Mouse (Mus musculus): ENCODE measurements at regions not wholly inside any gene's neighbourhood (a gene's known extent, or its start where the extent isn't known, plus 50 kb on each side); places are given as distances from the start of the nearest gene placed in this dataset.
"Not testable (repeated sequence)": the region's sequence is repeated elsewhere in the genome, so short reads cannot be mapped to it uniquely, and the experiment has no call there.

DNA sequence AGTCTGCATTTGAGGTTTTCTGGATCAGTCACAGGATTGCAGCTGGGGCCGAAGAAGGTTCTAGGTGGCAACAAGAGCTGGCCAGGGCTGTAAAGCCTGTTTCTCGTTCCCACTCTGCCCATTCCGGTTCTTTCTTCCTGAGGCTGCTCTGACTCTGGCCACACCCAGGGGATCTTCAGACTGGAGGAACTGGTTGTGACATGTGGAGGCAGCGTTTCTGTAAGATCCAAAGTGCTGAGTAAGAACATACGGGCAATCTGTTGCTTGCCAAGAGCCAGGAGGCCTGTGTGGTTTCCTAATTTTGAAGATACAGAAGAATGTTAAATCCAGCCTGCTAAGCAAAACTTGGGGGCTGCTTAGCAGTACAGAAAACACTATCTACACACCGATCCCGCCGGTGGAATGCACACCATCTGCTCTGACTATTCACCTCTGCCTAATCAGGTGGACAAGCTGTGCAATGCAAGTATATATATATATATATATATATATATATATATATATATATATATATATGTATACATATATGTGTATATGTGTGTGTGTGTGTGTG is 99.3 kb upstream of the Bmp2k start:
- peak; percentile 51 for DNase-seq (ENCODE audit: low read depth, low spot score)
- 25% methylated on average over 8 of the region's 8 CpGs for WGBS

DNA sequence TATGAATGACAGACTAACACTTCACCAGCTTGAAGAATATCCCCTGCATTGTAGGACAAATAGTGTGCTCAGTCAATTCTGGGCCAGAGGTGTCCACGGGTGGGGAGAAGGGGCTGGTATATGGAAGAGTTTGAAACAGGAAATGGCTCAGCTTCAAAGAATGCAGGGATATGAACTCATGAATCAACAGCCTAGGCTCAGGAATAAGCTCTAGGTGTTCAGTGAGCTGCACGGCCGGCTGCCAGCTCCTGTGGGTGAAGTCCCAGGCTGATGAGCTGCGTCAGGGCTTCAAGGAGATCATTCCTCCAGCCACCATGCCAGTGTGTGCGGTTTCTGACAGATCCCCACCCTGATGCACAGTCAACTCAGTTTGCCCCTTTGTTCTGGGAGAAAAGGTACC is 98.8 kb upstream of the Bmp2k start:
- no peak for DNase-seq (ENCODE audit: low read depth, low spot score)
- 52% methylated on average over 5 of the region's 5 CpGs for WGBS

DNA sequence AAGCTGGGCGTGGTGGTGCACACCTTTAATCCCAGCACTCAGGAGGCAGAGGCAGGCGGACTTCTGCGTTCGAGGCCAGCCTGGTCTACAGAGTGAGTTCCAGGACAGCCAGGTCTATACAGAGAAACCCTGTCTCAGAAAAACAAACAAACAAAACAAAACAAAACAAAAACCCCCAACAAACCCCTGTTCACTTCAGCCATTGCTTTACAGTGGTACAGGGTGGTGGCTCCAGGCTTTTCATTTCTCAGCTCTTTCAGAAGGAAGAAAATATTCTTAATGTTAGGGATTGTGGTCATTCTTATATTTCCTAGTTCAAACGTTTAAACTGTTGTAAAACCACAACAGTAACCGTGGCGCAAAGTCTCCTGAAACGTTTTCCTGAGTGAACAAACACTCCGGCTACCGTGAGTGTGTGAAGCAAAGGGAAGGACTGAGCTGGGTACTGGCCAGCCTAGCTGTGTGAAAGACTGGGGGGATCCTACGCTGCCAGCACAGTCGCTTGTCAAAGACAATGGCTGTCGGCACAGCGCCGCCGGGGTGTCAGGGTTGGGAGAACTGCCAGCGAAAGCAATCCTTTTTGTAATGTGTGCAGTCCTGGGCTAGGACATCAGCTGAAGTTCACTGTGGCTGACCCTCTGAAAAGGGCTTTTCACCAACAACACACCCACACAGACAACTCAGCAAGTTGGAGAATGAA is 91.8 kb upstream of the Bmp2k start:
- WGBS, result 32% methylated on average over 17 of the region's 17 CpGs
- DNase-seq (ENCODE audit: low read depth, low spot score), result no peak

DNA sequence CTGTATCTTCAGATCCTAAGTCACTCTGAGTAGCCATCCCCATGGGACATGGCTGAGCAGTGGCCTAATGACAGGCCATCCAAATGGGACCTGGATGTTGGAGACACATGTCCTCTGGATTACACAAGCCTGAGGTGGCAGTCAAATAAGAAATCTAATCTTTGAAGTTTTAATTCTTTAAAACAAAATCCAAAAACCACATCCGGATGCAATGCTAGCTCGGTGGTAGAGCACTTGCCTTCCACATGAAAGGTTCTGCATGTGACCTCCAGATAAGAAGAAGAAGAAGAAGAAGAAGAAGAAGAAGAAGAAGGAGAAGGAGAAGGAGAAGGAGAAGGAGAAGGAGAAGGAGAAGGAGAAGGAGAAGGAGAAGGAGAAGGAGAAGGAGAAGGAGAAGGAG is 89.1 kb upstream of the Bmp2k start:
- not testable (repeated sequence) for DNase-seq (ENCODE audit: low read depth, low spot score)
- 92% methylated on average over 2 of the region's 2 CpGs for WGBS

DNA sequence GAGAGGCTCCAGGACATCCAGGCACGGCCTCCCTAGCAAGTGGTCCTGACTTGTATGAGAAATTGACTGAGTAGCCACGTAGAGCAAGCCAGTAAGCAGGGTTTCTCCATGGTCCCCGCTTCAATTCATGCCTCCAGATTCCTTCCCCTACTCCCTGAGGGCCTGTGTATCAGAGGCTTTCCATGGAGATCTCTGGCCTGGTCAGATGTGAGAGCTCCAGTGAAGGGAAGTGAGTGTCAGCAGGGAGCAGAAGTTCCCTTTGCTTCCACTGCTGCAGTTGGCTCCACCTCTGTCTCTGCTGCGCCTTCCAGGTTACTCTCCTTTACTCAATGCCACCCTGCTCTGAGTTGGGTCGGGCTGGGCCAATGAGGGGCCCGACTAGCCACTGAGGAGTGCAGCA is 88.3 kb upstream of the Bmp2k start:
- WGBS, result 80% methylated on average over 6 of the region's 6 CpGs
- DNase-seq (ENCODE audit: low read depth, low spot score), result no peak

DNA sequence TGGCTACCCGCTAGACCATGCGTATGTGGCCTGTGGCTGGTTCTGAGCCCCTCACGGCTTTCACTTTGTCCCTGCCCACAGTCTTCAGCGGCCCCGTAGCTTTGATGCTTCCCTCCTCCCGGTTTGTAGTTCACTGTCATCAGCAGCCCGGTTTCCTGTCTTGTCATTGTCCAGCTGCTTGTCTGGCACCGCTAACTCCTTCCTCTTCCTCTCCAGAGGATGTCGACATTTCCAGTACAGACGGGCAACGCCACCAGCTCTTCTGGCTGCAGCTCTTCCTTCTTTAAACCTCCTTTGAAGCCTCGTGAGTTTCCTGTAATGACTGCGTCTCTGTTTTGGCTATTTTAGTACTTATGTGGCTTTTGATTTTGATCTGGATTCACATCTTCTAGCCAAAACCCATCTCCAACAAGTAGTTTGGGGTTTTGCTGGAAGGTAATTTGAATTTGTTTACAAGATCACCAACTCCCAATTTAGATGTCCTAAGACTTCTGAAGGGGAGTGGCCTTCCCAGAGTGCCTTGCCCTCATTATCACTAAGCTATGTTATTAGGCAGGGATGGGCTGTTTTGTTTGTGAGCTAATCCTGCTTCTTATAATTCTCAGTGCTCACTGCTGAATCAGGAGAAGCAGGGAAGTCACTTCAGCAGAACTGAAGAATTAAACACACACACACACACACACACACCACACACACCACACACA is 85.8 kb upstream of the Bmp2k start:
- 45% methylated on average over 13 of the region's 13 CpGs for WGBS
- DNase-seq (ENCODE audit: low read depth, low spot score), result no peak

DNA sequence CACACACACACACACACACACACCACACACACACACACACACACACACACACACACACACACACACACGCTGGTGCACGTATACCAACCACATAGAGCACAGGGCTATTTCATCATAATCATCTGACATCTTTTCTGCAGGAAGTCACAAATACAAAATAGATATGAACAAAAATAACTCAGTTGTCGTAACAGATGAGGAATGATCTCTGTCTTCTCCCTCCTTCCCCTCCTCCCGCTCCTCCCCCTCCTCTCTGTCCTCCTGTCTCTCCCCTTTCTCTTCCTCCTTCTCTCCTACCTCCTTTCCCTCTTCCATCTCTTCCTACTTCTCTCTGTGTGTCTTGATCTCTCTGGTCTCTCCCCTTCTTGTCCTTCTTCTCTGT is 85.2 kb upstream of the Bmp2k start:
- DNase-seq (ENCODE audit: low read depth, low spot score), result no peak
- 68% methylated on average over 4 of the region's 4 CpGs for WGBS

DNA sequence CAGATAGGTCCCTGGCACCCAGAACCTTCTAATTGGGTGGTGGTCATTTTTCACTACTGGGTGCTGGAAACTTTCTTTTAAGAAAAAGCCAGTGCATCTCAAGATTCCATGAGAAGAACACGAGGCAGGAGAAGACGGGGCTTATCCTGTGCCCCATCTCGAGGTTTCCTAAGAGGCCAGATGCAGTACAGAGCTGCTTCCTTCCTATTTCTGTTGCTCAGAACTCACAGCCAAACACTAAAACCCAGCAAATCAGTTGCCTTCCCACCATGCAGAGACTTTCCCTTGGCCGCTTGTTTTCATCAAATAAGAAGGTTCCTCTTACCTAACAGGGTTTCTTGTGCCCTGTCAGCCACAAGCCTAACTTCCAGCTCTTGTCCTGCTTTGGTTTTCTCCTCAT is 84.7 kb upstream of the Bmp2k start:
- DNase-seq (ENCODE audit: low read depth, low spot score), result no peak
- WGBS, result 70% methylated on average over 4 of the region's 4 CpGs

DNA sequence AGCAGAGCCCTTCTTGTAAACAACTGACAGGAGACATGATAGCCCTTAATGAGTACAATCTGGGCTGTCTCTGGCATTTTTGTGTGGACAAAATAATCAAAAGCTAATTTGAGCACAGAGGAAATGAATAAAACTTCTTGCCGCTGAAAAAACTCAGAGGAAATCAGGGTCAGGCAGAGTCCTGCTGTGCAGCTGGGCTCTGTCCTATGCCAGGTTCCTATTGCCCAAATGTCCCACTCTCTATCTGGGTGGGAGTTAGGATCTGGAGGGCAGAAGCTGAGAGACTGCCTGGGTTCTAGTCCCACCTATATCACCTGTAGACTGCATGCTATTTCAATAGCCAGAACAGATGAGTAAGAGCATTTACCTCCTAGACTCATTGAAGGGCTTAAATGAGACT is 83.8 kb upstream of the Bmp2k start:
- DNase-seq (ENCODE audit: low read depth, low spot score), result no peak
- WGBS, result 38% methylated on average over 1 of the region's 1 CpGs

DNA sequence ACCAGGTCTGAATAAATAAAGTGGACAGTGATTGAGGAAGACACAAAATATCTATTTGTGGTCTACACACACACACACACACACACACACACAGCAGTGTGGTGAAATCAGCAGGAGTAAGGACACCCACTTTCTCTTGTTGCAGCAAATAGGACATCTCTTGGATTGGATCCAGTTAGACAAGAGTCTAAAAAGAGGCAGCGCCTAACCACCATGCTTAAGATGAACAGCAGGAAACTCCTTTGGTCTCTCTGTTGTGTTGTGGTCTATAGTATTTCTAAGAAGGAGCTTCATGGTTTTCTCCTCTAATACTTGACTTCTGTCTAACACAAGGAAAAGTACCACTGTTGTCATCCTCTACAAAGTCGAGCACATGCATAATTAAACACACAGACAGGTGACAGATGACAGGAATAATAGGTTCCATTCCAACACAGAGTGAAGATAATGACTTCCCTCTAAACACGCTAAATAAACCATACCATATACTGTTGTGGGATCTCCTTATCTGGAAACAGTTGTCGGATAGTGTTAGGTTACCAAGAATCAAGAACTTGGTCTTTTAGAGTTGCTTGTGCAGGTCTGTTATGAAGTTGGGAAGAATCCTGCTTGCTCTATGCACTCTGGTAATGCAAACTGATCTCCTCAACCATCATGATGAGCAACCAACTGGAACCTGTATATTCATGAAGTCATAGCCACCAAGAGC is 82.6 kb upstream of the Bmp2k start:
- 82% methylated on average over 4 of the region's 4 CpGs for WGBS
- no peak for DNase-seq (ENCODE audit: low read depth, low spot score)

DNA sequence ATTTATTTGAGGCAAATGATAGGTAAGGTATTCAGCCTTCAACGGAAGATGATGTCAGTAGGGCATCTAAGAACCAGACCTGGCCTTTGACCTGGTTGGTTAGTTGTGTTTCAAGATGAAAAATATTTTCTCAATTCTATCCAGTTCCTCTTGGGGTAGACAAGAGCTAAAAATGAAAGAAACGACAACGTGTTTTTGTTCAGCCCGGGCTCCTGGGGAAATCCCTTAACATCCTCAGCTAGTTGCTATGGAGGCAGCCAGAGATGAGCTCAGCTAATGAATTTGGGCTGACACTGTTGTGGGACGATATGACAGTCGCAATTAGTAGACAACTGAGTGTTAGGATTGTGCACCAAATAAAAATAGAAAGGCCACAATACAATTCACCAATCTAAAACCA is 80.6 kb upstream of the Bmp2k start:
- 61% methylated on average over 6 of the region's 6 CpGs for WGBS
- DNase-seq (ENCODE audit: low read depth, low spot score), result no peak

DNA sequence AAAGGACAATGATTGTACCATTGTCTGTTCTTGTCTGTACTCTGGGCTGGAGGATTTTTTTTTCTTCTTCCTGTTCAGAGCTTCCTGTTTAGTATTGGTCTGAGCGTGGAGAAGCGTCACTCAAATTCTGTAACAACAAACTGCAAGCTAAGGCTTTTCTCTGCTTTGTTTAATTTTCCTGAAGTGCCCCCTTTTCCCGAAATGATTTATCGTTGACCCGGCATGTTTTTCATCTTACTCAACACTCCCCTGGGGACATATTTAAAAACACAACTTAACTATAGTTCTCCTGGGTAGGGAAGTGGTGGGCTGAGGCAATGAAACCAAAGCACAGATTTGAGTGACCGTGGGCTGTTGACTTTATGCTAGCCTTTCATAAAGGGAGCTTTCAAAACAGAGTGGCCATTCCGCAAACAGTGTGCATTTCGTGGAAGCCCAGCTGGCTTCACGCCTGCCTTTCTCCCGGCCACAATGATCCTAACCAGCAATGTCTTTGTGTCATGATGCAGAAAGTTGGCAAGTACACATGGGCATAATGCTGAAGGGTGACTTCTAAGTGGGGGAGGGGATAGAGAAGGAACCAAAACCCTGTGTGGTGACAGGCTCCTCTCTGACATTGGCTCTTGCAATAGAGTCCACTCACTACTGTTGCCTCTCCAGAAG is 79.8 kb upstream of the Bmp2k start:
- WGBS, result 51% methylated on average over 10 of the region's 10 CpGs
- DNase-seq (ENCODE audit: low read depth, low spot score), result no peak

DNA sequence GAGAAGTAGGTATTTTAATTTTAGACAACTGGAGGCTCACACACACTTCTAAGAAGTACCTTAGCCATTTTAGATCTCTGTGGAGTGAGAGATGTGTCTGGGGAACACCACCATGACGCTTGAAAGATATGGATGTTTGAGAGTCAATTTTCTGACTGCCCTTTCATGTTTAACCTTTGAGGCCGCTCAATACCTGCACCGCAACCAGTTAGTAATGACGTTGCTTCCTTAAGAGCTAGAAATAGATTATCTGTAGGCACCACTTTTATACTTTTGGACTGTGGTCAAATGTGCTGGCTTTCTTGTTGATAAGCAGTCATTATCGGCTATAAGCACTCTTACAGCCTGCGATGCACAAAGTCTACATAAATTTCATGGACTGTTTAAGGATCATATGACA is 78.3 kb upstream of the Bmp2k start:
- no peak for DNase-seq (ENCODE audit: low read depth, low spot score)
- WGBS, result 64% methylated on average over 6 of the region's 6 CpGs

DNA sequence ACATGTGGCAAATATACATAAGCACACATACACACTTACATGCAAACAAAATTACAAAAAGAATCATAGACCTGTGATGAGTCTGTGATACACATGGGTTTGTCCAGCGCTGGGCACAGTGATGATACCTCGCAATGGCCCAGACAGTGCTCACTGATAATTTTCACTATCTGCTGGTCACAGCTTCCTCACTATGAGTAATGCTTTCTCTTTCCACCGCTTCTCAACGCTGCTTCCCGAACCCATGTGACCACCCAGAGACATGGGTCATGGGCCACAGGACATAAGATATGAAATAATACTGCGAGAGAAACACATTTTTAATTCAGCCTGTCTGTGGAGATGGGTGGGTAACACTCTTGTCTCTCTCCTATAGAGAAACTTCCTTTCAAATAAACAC is 76.5 kb upstream of the Bmp2k start:
- 78% methylated on average over 6 of the region's 6 CpGs for WGBS
- no peak for DNase-seq (ENCODE audit: low read depth, low spot score)

DNA sequence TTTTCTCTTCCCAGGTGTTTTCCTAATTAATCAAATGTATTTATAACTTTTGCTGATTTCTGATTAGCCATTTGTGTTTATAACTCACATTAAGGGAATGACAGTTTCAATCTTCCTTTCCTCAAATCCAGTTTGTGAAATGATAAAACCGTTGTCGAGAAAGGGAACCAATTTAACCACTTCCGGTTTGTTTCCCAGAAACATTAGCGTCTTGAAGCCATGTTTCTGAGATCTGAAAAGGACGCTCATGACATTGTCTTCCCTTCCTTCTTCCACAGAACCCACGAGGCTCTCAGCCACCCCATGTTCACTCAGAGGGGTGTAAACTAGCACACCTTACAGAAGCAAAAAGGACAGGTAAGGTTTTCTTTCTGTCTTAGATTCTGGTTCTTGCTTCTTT is 76.0 kb upstream of the Bmp2k start:
- DNase-seq (ENCODE audit: low read depth, low spot score), result no peak
- WGBS, result 60% methylated on average over 6 of the region's 6 CpGs

DNA sequence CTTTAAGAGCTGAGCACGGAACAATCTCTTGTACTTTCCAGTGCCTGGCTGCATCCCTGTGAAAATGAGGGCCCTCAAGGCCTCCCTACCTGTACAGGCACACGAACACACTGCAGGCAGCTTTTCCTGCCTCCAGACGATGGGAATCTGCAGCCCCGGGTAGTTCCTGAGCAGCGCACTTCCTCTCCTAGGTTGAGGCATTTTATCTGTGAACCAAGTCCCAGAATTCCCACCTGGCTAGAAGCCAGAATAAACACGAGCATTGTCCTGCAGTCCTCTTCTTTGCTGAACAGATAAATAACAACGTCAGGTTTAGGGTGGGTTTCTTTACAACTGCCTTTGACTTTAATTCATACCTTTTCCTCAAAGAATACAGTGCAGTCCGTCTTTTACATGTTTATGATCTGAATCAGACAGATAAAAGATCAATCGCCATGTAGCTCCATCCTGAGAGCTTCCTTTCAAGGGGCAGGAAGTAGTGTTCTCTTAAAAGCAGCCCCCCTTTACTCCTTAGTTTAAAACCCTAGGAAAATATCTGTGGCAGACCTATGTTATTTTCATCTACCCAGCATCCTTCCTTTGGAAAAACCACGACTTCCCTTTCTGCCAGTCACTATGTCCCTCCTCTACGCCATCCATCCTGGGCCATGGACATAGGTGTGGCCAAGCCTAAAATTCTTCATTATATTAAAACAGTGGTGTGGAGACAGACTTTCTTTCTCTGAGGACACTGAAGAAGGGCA is 75.3 kb upstream of the Bmp2k start:
- no peak for DNase-seq (ENCODE audit: low read depth, low spot score)
- WGBS, result 30% methylated on average over 11 of the region's 11 CpGs

DNA sequence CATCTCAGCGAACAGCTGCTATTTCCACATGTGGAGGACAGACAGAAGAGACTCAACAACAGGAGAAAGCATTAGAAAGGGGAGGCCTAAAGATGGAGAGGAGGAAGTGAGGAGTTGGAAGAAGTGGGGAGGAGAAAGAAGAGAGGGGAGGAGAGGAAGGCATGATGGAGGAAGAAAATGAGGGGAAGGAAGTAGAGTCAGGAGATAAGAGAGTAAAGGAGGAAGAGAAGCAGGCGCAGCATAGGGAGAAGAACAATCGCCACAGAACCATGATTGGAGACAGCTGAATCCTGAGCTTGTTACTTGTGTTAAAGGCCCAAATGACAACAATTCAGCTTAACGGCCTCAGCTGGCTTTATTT is 74.8 kb upstream of the Bmp2k start:
- 77% methylated on average over 4 of the region's 4 CpGs for WGBS
- no peak for DNase-seq (ENCODE audit: low read depth, low spot score)

DNA sequence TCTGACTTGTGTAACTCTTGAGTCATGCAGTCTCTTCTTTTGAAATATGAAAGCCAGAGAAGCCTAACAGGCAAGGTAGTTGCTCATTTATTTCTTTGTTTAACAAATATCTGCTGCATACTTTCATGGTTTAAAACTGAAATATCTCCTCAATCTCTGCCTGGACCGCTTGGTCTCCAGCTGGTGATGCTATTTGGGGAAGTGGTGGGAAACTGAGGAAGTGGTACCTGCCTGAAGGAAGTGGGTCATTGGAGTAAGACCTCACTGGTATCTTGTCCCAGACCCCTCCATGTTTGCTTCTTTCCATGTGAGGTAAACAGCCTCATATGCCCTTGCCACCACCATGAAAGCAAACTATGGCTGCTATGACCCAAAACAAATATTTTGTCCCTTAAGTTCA is 74.0 kb upstream of the Bmp2k start:
- 92% methylated on average over 1 of the region's 1 CpGs for WGBS
- DNase-seq (ENCODE audit: low read depth, low spot score), result no peak

DNA sequence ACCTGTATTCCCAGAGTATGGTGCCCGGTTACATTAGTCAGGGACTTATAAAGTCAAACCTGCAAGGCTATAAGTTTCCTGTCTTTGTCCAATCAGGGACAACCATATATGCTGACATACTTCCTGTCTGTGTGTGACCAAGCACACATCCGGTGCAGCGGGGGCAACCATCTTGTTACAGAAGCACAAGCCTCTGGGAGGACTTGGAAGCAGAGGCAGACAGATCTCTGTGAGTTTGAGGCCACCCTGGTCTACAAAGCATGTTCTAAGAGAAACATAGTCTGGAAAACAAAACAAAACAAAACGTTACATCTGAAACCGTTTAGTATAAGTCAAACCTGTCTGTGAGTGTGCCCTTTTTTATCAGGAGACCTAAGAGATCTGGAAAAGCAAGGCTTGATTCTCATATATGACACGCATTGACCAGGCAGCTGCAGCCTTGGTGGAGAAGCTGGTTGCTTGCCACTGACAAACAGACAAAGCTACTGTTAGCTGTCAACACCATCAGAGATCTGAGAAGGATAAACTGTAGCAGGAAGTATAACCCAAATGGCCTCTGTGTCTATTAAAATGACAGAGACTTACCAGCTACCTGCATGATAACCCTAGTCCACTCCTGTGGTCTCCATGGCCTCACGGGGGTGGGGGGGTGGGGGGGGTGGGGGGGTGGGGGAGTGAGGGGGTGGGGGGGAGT is 72.6 kb upstream of the Bmp2k start:
- WGBS, result 91% methylated on average over 6 of the region's 7 CpGs
- DNase-seq (ENCODE audit: low read depth, low spot score), result no peak

Measured in large intestine, adult 2 months (tissue).